Mouse (Mus musculus) gastrocnemius, adult 18-20 months (tissue): ENCODE measurements around the gene Zfyve21. TPM values are rescaled to one million over a fixed set of nuclear protein-coding genes. Genes with fewer than 3 reads are reported as not detected.

Experiments
- DNase-seq: peaks from one replicate; pipeline ENCODE4 v3.0.0; 2021; ENCODE audit warnings: low spot score
- long read RNA-seq, 2 experiments: library from polyadenylated mRNA; stranded (forward); transcript quantifications; one replicate each; pipeline ENCODE4 v2.0.0; 2021
- total RNA-seq, 2 experiments: library from RNA; stranded (reverse); gene quantifications; 2 replicates each; pipeline ENCODE4 v1.2.3; 2021

Gene Zfyve21
- 10 to 100 TPM; 13.6 to 15.8 TPM for total RNA-seq
- long read RNA-seq, experiment 1, transcript Zfyve21-207 (8 exons, 794 nt), result major isoform, 14 of 24 reads
- long read RNA-seq, experiment 1, partial matches to known transcripts, result 0 of 24 reads
- long read RNA-seq, experiment 1, other reads (novel, unspliced or antisense), result 5 of 24 reads
- long read RNA-seq, experiment 2, transcript Zfyve21-204 (8 exons, 1,265 nt), result minor isoform, 5 of 29 reads
- long read RNA-seq, experiment 2, transcript Zfyve21-207 (8 exons, 794 nt), result major isoform, 11 of 29 reads
- long read RNA-seq, experiment 2, partial matches to known transcripts, result 1 of 29 reads
- long read RNA-seq, experiment 2, other reads (novel, unspliced or antisense), result 9 of 29 reads

DNA sequence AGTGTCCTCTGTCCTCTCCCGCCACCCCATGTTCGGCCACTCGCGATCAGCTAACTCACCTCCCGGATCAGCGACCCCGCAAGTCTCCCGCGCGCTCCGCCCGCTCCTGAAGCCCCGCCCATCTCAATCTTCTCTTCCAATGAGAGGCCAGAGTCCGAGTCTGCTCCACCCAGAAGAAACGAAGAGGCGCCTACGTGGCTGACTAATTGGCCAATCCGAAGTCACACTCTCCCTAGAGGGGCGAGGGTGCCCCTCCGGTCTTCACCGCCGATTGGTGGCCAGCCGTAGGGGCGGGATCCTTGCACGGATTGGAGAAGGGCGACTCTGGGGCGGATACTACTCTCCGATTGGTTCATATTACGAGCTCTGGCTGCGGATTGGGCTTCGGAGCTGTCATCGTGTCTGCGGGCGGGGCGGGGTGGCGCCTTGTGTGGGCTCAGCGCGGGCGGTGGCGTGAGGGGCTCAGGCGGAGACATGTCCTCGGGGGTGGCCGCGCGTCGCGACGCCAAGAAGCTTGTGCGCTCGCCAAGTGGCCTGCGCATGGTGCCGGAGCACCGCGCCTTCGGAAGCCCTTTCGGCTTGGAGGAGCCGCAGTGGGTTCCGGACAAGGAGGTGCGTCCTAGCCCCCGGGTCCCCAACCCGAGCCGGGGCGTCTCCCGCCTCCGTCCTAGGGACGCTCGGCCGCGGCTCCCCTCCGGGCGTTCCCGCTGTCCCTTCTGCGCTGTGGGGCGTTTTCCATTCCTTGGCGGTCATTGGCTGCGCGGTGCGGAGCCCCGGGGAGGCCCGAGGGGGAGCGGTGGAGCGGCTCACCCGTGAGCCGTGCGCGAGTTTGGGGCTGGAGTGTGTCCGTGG lies at the start of gene Zfyve21, which contains the start of gene Xrcc3:
Gene Zfyve21, plus strand, starts transcription at position 405 of the 852 bp plus-strand sequence.
Gene Xrcc3, minus strand, starts transcription at position 108 of the 852 bp plus-strand sequence.
- peak; percentile 99 for DNase-seq

DNA sequence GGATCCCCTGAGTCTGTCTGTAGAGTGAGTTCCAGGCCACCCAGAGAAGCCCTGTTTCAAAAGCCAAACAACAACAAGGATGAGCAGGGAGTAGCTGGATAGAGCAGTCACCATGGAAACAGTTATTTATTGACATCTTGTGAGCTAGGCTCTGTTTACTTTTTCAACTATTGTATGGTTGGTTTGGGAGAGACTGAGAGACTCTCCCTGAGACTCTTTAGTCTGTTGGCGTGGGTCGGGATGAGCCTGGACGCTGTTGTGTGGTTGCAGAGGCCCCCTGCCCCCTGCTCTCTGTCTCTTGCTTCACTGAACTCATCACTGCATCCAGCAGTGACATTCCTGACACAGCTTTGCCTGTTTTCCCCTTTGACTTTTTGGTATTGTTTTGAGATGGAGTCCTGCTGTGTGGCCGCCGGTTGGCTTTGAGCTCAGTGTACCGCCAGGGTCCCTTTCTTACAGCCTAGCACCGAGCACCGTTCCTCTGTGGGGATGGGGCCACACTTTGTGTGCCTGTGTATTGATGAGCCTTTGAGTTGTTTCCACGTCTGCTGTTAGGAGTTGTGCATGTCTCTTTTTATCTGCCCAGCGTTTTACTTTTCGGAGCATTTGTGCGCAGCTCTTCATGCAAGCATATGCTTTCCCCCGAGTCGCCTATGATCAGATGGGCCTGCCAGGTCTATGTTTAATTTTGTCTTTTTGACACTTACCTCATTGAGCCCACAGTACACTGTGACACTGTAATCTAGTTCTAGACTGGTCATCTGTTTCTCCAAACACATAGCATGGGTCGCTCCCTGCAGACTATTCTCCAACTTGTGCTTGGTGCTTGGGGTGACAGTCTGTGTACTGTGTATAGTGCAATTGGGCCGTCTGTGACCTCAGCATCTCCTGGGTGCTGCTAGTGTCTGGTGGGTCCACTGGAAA lies 47.4 kb upstream of the Zfyve21 start:
- DNase-seq, result no peak

DNA sequence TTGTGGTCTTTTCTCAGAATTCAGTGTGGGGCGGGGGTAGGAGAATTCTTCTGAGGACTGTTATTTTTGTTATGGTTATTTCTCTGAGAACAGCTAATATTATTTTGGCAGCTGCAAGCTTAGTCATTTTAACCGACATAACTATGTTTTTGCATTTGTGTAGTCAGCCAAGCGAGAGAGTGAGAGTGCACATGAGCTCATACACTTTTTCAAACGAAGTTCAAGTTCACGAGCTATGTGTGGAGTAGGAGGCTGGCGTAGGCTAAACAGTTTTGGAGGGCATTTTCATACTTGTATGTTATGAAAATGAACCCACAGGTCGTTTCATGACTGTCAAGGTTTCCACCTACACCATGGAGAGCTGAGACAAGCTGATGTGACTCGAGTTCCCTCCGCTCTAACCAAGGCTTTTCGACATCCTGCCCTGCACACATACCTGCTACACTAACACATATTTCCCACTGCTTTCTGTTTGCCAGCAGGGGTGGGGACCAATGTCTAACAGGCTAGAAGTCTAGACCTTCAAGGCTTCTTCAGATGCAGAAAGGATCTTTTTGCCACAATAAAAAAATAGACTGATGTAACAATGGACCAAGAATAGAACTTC lies 45.5 kb upstream of the Zfyve21 start:
- no peak for DNase-seq

DNA sequence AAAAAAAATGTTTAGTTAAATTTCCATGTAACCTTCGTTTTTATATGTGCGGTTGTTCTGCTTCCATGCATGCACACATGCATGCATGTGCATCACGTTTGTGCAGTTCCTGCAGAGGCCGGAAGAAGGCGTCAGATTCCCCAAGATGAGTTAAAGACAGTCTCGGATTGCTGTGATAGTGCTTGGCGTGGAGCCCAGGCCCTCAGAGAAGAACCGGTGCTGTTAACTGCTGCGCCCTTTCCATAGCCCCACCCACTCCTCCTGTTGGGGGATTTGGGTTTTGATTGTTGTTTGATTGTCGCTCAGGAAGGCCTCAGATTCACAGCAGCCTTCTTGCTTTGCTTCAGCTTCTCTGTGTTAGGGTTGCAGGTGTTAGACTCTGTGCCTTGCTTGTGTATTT lies 44.7 kb upstream of the Zfyve21 start:
- DNase-seq, result peak; percentile 33

DNA sequence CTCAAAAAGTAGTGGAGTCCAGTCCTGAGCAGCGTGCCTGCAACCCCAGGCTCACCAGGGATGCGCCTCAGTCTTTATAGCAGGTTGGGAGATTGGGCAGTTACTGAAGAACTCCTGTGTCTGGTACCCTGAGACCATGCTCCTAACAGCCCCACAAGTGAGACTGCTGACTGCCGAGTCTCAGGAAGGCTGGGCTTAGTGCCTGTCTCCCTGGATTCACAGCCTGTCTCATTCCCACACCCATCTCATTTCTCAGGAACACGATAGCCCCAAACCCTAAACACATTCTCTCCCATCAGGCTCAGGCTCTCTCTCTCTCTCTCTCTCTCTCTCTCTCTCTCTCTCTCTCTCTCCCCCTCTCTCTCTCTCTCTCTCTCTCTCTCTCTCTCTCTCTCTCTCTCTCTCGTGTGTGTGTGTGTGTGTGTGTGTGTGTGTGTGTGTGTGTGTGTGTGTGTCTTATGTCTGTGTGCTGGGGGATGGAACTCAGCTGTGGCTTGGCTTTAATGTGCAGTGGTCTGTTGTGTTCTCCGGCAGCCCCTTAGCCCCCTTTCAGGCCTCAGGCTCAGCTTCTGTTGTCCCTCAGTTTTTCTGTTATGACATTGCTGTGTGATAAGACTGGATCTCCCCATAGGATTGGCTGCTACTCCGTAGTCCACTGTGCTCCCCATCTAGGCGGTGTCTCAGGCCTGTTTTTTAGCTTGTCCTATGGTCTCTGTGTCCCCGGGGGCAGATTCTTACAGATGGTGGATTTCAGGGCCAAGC lies 44.0 kb upstream of the Zfyve21 start:
- DNase-seq, result no peak

- DNase-seq, result no peak
Measured at GRCm38 (mm10) chr12:111770651-111771050, 43.3 kb upstream of the Zfyve21 start.

DNA sequence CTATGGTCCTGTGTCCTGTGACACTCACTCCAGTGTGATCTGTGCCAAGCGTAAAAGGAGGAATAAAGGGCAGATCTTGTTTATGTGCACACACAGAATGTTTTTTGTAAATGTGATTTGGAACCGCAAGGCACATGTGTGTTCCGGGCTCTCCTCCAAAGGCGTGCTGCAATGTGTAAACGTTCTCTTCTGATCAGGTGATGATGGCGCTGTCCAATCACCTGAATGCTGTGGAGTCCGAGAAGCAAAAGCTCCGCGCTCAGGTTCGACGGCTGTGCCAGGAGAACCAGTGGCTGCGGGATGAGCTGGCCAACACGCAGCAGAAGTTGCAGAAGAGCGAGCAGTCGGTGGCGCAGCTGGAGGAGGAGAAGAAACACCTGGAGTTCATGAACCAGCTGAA lies 39.8 kb upstream of the Zfyve21 start:
- DNase-seq, result no peak

GRCm38 (mm10) chr12:111774845-111775244 lies 39.1 kb upstream of the Zfyve21 start:
- DNase-seq, result no peak

- DNase-seq, result no peak
Measured at GRCm38 (mm10) chr12:111777919-111778318, 36.1 kb upstream of the Zfyve21 start.

- no peak for DNase-seq
Measured at GRCm38 (mm10) chr12:111779544-111779943, 34.4 kb upstream of the Zfyve21 start.

DNA sequence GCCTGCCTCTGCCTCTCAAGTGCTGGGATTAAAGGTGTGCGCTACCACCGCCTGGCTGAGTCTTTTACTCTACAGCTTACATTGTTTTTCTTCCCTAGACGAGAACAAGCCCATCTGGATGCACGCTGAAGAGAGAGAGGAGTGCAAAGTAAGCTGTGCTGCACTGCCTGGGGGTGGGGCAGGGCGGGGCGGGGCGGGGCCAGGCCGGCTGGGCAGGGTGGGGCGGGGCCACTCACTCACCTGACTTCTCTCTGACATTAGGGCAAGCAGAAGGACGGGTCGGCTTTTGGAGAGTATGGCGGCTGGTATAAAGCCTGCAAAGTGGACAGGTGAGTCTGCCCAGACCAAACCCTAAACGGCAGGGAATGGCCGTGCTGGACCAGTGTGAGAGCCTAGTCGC lies 28.8 kb upstream of the Zfyve21 start:
- DNase-seq, result no peak

GRCm38 (mm10) chr12:111787015-111787414 lies 27.0 kb upstream of the Zfyve21 start:
- no peak for DNase-seq

DNA sequence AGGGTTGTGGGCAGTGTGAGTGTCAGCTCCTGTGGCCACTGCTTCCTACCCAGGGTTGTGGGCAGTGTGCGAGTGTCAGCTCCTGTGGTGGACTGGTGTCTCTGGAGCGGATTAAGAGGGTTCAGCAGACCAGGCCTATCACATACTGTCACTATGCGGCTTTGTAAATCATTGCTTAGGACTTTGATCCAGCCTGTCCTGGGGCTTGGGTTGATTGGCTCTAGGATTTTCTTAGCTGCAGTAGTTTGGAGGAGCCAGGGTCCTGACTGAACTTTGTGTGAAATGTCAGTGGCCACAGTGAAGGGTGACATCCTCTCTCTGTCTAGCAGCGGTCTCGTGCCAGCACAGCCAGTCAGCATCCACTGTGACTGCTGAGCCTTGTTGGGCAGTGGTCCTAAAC lies 23.9 kb upstream of the Zfyve21 start:
- no peak for DNase-seq

DNA sequence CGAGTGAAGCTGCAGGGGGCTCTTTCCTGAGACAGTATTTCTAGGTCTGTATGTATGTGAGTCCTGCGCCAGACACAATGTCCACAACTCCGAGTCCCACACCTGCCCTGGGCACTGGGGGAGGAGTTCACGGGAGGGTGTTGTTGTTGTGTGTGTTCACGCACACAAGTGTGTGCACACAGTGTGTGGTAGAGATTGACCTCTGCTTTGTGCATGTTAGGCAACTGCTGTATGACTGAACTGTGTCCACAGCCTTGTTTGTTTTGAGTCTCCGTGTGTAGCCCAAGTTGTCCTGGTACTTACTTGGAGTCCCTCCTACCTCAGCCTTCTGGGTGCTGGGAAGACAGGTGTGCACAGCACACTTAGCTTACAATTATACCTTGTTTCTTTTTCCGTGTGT lies 23.3 kb upstream of the Zfyve21 start:
- no peak for DNase-seq

- DNase-seq, result no peak
Measured at GRCm38 (mm10) chr12:111791474-111792104, 22.4 kb upstream of the Zfyve21 start.

DNA sequence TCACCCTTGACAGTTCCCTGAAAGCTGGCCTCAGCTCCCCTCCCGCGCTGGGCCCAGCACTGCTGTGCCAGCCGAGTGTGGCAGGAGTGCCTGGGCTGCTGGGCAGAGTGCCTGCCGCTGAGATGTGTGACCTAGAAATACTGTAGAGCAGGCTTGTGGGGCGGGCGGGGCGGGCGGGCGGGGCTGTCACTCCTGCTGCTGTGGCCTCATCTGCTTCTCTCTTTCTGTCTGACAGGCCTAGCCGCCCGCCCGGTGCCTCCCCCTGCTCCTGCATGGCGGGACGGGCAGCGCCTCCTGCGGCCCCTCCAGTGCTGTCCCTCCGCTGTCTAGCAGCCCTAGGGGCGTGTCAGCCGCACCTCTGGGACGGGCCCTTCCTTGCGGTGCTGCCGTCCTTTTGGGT lies 19.9 kb upstream of the Zfyve21 start:
- peak; percentile 80 for DNase-seq

DNA sequence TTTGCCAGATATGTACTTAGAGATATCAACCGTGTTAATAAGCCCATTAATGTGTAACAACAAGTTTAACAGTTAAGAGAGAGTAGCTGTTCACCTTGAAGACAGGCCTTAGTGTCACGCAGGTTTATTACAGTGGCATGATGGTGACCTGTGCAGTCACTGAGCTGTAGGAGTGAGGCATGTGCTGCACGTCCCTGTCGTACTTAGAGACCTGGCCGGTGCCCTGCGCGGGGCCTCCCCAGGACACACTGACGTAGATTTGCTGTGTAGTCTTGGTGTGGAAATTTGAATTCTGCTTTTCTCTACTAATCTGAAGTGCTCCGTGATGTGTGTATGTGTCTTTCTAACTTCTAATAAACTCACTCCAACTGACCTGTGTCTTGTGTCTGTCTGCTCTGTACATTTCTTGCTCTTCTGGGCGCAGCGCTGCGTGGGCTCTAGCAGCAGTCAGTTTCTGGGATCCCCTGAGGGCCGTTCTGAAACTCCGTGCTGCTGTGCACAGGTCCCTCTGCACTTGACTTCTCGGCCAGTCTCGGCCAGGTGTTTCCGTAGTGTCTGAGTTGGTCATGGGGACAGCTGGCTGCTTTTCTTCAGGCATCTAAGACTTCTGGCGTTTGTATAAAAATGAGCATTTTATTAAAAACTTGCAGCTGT lies 19.3 kb upstream of the Zfyve21 start:
- DNase-seq, result no peak

DNA sequence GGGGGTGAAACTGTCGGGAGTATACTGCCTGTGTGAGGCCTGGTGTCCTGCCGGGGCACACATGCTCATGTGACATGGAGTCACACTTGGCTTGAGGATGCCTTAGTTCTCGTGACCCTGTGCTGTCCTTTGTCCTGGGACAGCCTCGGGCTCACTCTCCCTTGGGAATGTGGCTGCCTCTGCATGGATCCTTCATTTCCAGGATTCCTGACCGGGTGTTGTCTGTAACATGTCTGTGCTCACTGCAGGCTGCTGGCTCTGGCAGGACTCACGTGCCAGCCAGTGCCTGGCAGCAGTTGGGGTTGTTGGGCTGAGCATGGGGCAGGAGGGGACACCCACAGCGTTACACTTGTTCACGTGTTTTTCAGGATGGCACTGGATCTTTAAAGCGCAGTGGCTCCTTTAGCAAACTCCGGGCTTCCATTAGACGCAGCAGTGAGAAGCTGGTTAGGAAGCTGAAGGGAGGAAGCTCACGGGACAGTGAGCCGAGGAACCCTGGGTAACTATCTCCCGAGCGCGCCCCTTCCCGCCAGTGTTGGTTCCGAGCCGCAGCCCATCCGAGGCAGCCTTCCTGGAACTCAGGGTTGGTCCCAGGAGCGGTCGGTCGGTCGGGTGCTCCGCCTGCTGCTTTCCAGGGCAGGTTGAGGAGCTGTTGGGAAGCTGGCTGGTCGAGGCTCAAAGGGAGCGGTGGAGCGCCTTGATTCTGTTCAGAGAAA lies 18.6 kb upstream of the Zfyve21 start:
- no peak for DNase-seq

- no peak for DNase-seq
Measured at GRCm38 (mm10) chr12:111797251-111797650, 16.7 kb upstream of the Zfyve21 start.
